In genomic region chr8:121290547-121290946, GRCm38 (mm10) we compare ENCODE assay signal across 22 mouse cellular contexts.
DNase-seq lines count a peak whose midpoint lies in the region; ATAC-seq and TF ChIP-seq lines count a peak whose summit lies in the region.
"Had no signal": no experiment of that assay in that cellular context is flagged by ENCODE, and none has a peak within 500 bp of the region (broad histone marks: within the 10 kb centered on the region; RNA-seq: fewer than 3 reads in every experiment).

No protein-coding gene starts in this region.

- H3K27ac ChIP-seq in forebrain, embryonic 14.5 days (ENCODE audit: low read depth, low read length), result 0 out of 2 replicates have a peak overlapping the region, but pooled peaks have one; percentile 5
- no peak overlapping the region for H3K27ac ChIP-seq in forebrain, embryonic 11.5 days (ENCODE audit: low read depth, low read length)
- H3K27ac ChIP-seq in midbrain, embryonic 10.5 days (replicated peaks), result 0 out of 2 replicates have a peak overlapping the region, but pooled peaks have one; percentile 4
- H3K27ac ChIP-seq in midbrain, embryonic 11.5 days (ENCODE audit: low read depth, low read length), result no peak overlapping the region
- H3K27ac ChIP-seq in forebrain, embryonic 16.5 days (ENCODE audit: low read length), result no peak overlapping the region
- H3K27ac ChIP-seq in limb, embryonic 14.5 days (replicated peaks; ENCODE audit: low read depth, low read length), result no peak overlapping the region
- no peak overlapping the region for H3K27ac ChIP-seq in gastrocnemius, adult 2 months
- H3K27ac ChIP-seq: embryonic facial prominence, embryonic 12.5 days; liver, embryonic 15.5 days had no signal

- TF ChIP-seq CTCF in gastrocnemius, adult 2 months (IDR thresholded peaks at IDR 0.05), result no peak

- peak; percentile 66 for DNase-seq in forebrain, embryonic 14.5 days (ENCODE audit: low spot score)
- no peak for DNase-seq in forebrain, embryonic 11.5 days (ENCODE audit: low spot score)
- no peak for DNase-seq in midbrain, embryonic 10.5 days (ENCODE audit: low spot score)
- no peak for DNase-seq in midbrain, embryonic 11.5 days (ENCODE audit: low spot score, missing footprints)
- DNase-seq in limb, embryonic 14.5 days (ENCODE audit: low spot score), result peak; percentile 24
- no peak for DNase-seq in ovary, postnatal 14 days (ENCODE audit: low spot score)
- DNase-seq in gastrocnemius, adult 2 months, result no peak
- DNase-seq: adrenal gland, postnatal 10 days; cerebellum, adult 9-10 months; gastrocnemius, postnatal 14 days; heart, adult 11 months; heart, postnatal 14 days; kidney, adult 11 months; kidney, postnatal 4 days; liver; lung, postnatal 4 days; thymus, postnatal 14 days had no signal

- H3K9ac ChIP-seq in forebrain, embryonic 14.5 days (ENCODE audit: low read length), result no peak overlapping the region
- no peak overlapping the region for H3K9ac ChIP-seq in forebrain, embryonic 11.5 days (ENCODE audit: low read length)
- no peak overlapping the region for H3K9ac ChIP-seq in midbrain, embryonic 11.5 days (ENCODE audit: low read length)
- no peak overlapping the region for H3K9ac ChIP-seq in forebrain, embryonic 16.5 days (replicated peaks; ENCODE audit: low read depth, low read length)
- no peak overlapping the region for H3K9ac ChIP-seq in limb, embryonic 14.5 days (ENCODE audit: low read depth, low read length, severe bottlenecking)
- H3K9ac ChIP-seq: embryonic facial prominence, embryonic 12.5 days; heart, embryonic 12.5 days; liver, embryonic 15.5 days had no signal

- 38% methylated on average over 17 of the region's 17 CpGs for WGBS in forebrain, embryonic 14.5 days
- WGBS in forebrain, embryonic 11.5 days, result 68% methylated on average over 17 of the region's 17 CpGs
- WGBS in midbrain, embryonic 10.5 days, result 87% methylated on average over 17 of the region's 17 CpGs
- WGBS in midbrain, embryonic 11.5 days, result 81% methylated on average over 17 of the region's 17 CpGs
- 33% methylated on average over 17 of the region's 17 CpGs for WGBS in forebrain, embryonic 16.5 days
- WGBS in limb, embryonic 14.5 days, result 66% methylated on average over 17 of the region's 17 CpGs

- intact Hi-C loops in gastrocnemius, adult 2 months (cut with DNase I), result no loop called here

- TF ChIP-seq POLR2A in limb, embryonic 14.5 days (IDR thresholded peaks at IDR 0.05; ENCODE audit: borderline replicate concordance, extremely low read depth, insufficient read depth, insufficient read length), result no peak

- H3K36me3 ChIP-seq in forebrain, embryonic 14.5 days (ENCODE audit: control insufficient read depth, insufficient read depth, low read length), result no peaks in the 10 kb centered on the region
- H3K36me3 ChIP-seq in forebrain, embryonic 11.5 days (ENCODE audit: control insufficient read depth, insufficient read depth, low read length), result no peaks in the 10 kb centered on the region
- H3K36me3 ChIP-seq in midbrain, embryonic 10.5 days, result no peaks in the 10 kb centered on the region
- no peaks in the 10 kb centered on the region for H3K36me3 ChIP-seq in midbrain, embryonic 11.5 days (ENCODE audit: control insufficient read depth, insufficient read depth, low read length)
- H3K36me3 ChIP-seq in forebrain, embryonic 16.5 days (ENCODE audit: control insufficient read depth, insufficient read depth), result no peaks in the 10 kb centered on the region
- H3K36me3 ChIP-seq in limb, embryonic 14.5 days (ENCODE audit: control insufficient read depth, insufficient read depth, low read length), result no peaks in the 10 kb centered on the region
- H3K36me3 ChIP-seq: embryonic facial prominence, embryonic 12.5 days; heart, embryonic 12.5 days; liver, embryonic 15.5 days had no signal

- no peak overlapping the region for H3K4me2 ChIP-seq in forebrain, embryonic 14.5 days (ENCODE audit: low read length)
- no peak overlapping the region for H3K4me2 ChIP-seq in forebrain, embryonic 11.5 days (ENCODE audit: low read depth, low read length, severe bottlenecking)
- no peak overlapping the region for H3K4me2 ChIP-seq in midbrain, embryonic 11.5 days
- no peak overlapping the region for H3K4me2 ChIP-seq in forebrain, embryonic 16.5 days (ENCODE audit: low read length)
- no peak overlapping the region for H3K4me2 ChIP-seq in limb, embryonic 14.5 days (replicated peaks; ENCODE audit: low read depth, low read length, severe bottlenecking)
- H3K4me2 ChIP-seq: embryonic facial prominence, embryonic 12.5 days; heart, embryonic 12.5 days; liver, embryonic 15.5 days had no signal

- ATAC-seq in forebrain, embryonic 14.5 days, result peak; percentile 21; the same call in 1 of the 2 replicates
- no peak for ATAC-seq in forebrain, embryonic 11.5 days (replicated peaks; ENCODE audit: low FRiP score)
- no peak for ATAC-seq in midbrain, embryonic 11.5 days (ENCODE audit: low FRiP score)
- peak; percentile 52 for ATAC-seq in forebrain, embryonic 16.5 days
- no peak for ATAC-seq in limb, embryonic 14.5 days (ENCODE audit: low FRiP score, low read depth)

- H3K4me1 ChIP-seq in forebrain, embryonic 14.5 days (ENCODE audit: control insufficient read depth, insufficient read depth, low read length), result peaks cover 12% of the 10 kb centered on the region
- peaks cover 8% of the 10 kb centered on the region; the same call in 1 of the 2 replicates for H3K4me1 ChIP-seq in forebrain, embryonic 11.5 days (replicated peaks; ENCODE audit: control insufficient read depth, insufficient read depth, low read length)
- H3K4me1 ChIP-seq in midbrain, embryonic 10.5 days, result peaks cover 49% of the 10 kb centered on the region
- H3K4me1 ChIP-seq in midbrain, embryonic 11.5 days (ENCODE audit: control insufficient read depth, insufficient read depth, low read length), result peaks cover 12% of the 10 kb centered on the region; the same call in 1 of the 2 replicates
- peaks cover 32% of the 10 kb centered on the region for H3K4me1 ChIP-seq in forebrain, embryonic 16.5 days (replicated peaks; ENCODE audit: control insufficient read depth, insufficient read depth, low read length)
- peaks cover 33% of the 10 kb centered on the region for H3K4me1 ChIP-seq in limb, embryonic 14.5 days (ENCODE audit: control insufficient read depth, insufficient read depth, low read length)
- H3K4me1 ChIP-seq: liver, embryonic 15.5 days had no signal

- no peaks in the 10 kb centered on the region for H3K27me3 ChIP-seq in forebrain, embryonic 14.5 days (replicated peaks; ENCODE audit: control insufficient read depth, insufficient read depth, low read length)
- peaks cover 2% of the 10 kb centered on the region for H3K27me3 ChIP-seq in forebrain, embryonic 11.5 days (ENCODE audit: control insufficient read depth, insufficient read depth, low read length)
- peaks cover 12% of the 10 kb centered on the region; the same call in 1 of the 2 replicates for H3K27me3 ChIP-seq in midbrain, embryonic 10.5 days (ENCODE audit: low read depth, poor library complexity, severe bottlenecking)
- H3K27me3 ChIP-seq in midbrain, embryonic 11.5 days (ENCODE audit: control insufficient read depth, insufficient read depth, low read length), result no peaks in the 10 kb centered on the region
- H3K27me3 ChIP-seq in forebrain, embryonic 16.5 days (replicated peaks; ENCODE audit: control insufficient read depth, insufficient read depth, low read length), result no peaks in the 10 kb centered on the region
- H3K27me3 ChIP-seq in limb, embryonic 14.5 days (ENCODE audit: control insufficient read depth, insufficient read depth, low read length), result peaks cover under 1% of the 10 kb centered on the region; the same call in 1 of the 2 replicates
- H3K27me3 ChIP-seq: heart, embryonic 12.5 days had no signal

- no peaks in the 10 kb centered on the region for H3K9me3 ChIP-seq in forebrain, embryonic 14.5 days (replicated peaks; ENCODE audit: control insufficient read depth, low read length)
- no peaks in the 10 kb centered on the region for H3K9me3 ChIP-seq in forebrain, embryonic 11.5 days (ENCODE audit: control insufficient read depth, low read length)
- H3K9me3 ChIP-seq in midbrain, embryonic 10.5 days (replicated peaks), result no peaks in the 10 kb centered on the region
- H3K9me3 ChIP-seq in midbrain, embryonic 11.5 days (ENCODE audit: control insufficient read depth, low read length), result no peaks in the 10 kb centered on the region
- no peaks in the 10 kb centered on the region for H3K9me3 ChIP-seq in forebrain, embryonic 16.5 days (ENCODE audit: control insufficient read depth, low read length)
- no peaks in the 10 kb centered on the region for H3K9me3 ChIP-seq in limb, embryonic 14.5 days (ENCODE audit: control insufficient read depth, low read length)
- H3K9me3 ChIP-seq: embryonic facial prominence, embryonic 12.5 days; heart, embryonic 12.5 days; liver, embryonic 15.5 days had no signal

- no peak overlapping the region for H3K4me3 ChIP-seq in forebrain, embryonic 14.5 days (ENCODE audit: low read depth, low read length)
- no peak overlapping the region for H3K4me3 ChIP-seq in forebrain, embryonic 11.5 days (ENCODE audit: low read depth, low read length)
- no peak overlapping the region for H3K4me3 ChIP-seq in midbrain, embryonic 10.5 days
- no peak overlapping the region for H3K4me3 ChIP-seq in midbrain, embryonic 11.5 days (ENCODE audit: low read depth, low read length)
- no peak overlapping the region for H3K4me3 ChIP-seq in forebrain, embryonic 16.5 days (replicated peaks; ENCODE audit: low read length)
- no peak overlapping the region for H3K4me3 ChIP-seq in limb, embryonic 14.5 days (replicated peaks; ENCODE audit: low read length)
- H3K4me3 ChIP-seq in gastrocnemius, adult 2 months, result no peak overlapping the region
- H3K4me3 ChIP-seq: embryonic facial prominence, embryonic 12.5 days; erythroblast, embryonic 14.5 days; heart, embryonic 12.5 days; liver, embryonic 15.5 days had no signal

Comparison
In these comparisons a context has a peak if more than half of its experiments do, and no peak if none do; other contexts are left out.
1. ATAC-seq: peak in forebrain, embryonic 14.5 days (single experiment) and forebrain, embryonic 16.5 days (single experiment); none in forebrain, embryonic 11.5 days (single experiment), midbrain, embryonic 11.5 days (single experiment) and limb, embryonic 14.5 days (single experiment).
2. DNase-seq: peak in forebrain, embryonic 14.5 days (single experiment) and limb, embryonic 14.5 days (single experiment); none in forebrain, embryonic 11.5 days (single experiment), midbrain, embryonic 10.5 days (single experiment), midbrain, embryonic 11.5 days (single experiment), ovary, postnatal 14 days (single experiment) and gastrocnemius, adult 2 months (single experiment).
3. H3K27ac ChIP-seq: peak in forebrain, embryonic 14.5 days (single experiment) and midbrain, embryonic 10.5 days (single experiment); none in forebrain, embryonic 11.5 days (single experiment), midbrain, embryonic 11.5 days (single experiment), forebrain, embryonic 16.5 days (single experiment), limb, embryonic 14.5 days (single experiment) and gastrocnemius, adult 2 months (single experiment).